Mouse (Mus musculus) adipocyte (in vitro differentiated cells): ENCODE results near the gene Phxr2.
A peak's percentile ranks its signal among the peaks of the same experiment; 100 is the strongest.
"Not testable (repeated sequence)": the region's sequence is repeated elsewhere in the genome, so short reads cannot be mapped to it uniquely, and the experiment has no call there.

Experiments
- DNase-seq: peaks from one replicate; pipeline ENCODE4 v3.0.0-alpha.2; 2016; ENCODE audit warnings: low spot score

Phxr2 gene

DNA sequence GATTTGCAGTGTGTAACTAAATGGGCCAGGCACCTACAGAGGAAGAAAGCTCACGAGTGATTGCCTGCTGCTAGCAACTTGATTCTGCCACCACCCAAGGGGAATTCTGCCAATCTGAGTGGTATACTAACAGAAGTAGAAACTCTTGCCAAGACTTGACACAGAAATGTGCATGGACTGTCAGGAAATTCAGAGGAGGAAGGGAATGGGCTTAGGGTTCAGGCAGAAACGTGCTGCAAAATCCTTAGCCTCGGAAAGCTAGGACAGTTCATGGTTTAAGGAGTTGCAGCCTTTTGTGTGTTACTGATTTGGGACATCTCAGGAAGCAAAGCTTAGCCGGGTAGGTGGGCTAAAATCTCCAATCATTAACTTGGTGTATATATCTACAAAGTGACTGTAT lies at the start of gene Phxr2:
Gene Phxr2, minus strand, starts transcription at position 101 of the 400 bp plus-strand sequence.
- peak; percentile 44 for DNase-seq

DNA sequence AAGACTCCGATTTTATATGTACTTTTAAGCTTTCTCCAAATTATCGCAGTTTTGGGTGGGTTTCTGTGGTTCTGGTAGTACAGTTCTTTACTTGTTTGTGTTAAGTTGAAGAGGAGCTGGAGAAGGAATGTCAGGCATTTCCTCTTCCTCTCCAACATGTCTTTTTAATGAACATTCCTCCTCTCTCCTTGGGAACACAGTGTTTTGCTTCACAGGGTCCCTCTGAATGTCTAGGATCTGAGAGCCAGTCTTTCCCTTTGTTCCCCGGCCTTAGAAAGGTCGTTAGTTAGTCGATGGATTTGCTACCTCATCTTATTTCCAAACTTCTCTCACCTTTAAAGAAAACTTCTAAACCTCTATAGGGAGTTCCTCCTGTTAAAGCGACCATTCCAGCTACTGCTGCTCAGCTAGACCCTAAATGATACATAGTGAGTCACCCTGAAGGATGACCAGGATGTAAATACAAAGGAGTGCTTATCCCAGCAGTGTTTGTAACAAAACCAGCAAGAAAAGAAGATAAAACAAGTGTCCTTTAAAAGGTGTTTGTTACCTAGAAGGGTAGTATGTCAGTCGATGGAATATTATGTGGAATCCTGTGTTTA lies 46.9 kb upstream of the Phxr2 start:
- DNase-seq: no peak

DNA sequence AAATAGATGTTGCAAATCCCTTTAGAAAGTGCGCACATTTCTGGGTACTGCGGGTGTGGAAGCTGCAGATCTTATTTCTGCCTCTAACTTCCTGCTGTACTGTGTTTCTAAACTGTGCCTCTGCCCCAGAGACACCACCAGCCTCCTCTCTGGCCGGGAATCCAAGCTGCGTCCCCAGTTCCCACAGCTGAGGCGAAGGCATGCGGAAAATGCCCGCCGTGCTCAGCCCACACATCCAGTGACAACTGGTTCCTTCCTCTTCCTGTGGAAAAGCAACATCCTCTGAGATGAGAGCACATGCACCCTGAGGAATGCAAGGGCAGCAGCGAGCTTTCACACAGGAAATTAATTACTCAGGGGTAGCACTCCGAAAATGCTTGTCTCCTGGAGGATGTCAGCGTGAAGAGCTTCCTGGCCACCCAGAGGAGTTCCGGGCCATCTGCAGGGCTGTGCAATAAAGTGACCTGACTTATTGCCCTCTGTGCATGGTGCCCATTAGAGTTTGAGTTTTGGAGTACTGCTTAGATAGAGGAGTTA lies 45.9 kb upstream of the Phxr2 start:
- no peak for DNase-seq

DNA sequence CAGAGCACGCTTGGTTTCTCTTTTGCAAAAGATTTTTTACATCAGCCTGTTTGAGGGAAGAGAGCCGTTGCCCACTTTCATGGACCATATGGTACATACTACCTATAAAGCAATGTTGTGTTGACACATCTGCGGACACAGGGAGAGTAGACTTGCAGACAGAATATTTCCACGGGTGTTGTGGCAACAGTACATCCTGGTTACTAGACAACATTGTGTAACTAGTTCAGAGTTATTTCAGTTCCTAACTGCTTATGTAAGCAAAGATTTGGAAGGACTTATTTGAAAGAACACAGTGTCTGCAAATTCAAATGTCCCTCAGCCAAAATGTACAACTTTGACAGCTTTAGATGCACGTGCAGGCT lies 43.6 kb upstream of the Phxr2 start:
- peak; percentile 72 for DNase-seq

DNA sequence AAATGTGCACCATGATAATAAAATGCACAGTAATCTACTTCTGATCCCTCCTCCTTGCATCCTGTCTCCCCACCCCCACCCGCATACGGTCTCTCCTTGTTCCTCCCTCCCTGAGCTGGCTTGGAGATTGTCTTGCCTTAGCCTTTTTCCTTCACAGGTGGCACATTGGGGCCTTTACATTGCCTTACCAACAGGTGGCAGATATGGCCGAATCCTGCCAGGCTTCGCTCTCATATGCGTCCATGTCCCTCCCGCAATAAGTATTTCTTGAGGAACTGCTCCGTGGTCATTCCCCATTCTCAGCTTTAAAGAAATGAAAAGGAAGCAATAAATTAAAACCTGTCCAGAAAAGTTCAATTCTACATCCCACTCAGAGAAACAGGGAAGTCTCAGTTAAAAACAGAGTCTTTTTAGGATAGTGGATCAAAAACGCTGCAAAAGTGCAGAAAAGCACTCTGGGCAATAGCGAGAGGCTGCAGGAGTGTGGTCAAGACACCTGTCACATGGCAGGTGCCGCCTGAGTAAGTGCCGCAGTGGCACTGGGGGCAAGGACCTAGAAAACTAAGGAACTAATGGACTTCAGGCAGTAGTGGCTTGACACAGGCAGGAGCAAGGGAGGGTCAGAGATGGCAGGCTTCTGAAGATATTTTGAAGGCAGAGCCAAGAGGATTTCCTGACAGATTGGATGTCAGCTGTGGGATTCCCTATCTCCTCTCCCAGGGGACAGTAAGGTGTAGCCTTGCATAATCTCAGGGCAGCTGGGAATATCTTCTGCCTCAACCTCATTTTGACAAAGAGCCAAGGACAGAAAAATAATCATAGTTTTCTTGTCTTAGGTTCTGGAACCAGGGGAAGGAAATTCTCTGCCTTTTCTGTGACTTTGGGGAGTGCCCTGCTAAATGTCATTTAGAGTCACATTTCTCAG lies 43.0 kb upstream of the Phxr2 start:
- no peak for DNase-seq

DNA sequence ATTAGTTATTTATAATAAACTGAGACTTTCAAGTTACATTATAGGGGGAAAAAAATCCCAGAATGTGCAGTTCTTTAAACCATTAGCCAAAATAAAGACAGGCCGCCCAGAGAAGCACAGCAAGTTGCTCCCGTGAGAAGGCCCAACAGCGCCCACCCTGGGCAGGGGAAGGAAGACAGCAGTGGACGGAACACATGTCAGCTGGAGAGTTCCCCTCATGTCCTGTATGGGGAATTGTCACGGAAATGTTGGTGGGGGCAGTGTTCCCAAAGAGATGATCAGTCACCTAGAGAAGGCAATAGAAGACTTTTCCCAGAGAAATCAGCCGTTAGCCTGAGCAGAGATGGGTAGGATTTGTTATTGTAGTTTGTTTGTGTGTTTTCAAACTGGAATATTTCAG lies 42.3 kb upstream of the Phxr2 start:
- no peak for DNase-seq

DNA sequence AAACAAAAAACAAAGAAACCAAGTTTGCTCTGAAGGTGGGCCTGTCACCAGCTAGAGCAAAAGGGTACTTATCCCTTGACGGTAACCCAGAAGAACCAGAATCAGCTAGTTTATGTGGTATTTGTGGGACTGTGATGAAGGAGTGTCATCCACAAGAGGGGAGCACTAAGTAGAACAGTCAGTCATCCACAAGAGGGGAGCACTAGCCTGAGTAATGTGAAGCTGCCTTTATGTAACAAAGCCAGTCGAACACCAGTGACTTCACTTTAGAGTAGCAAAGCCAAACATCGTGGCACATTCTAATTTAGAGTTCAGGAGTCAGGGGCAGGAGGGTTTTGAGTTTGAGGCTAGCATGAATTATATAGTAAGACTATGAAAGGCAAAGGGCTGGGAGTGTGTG lies 40.3 kb upstream of the Phxr2 start:
- peak; percentile 34 for DNase-seq

DNA sequence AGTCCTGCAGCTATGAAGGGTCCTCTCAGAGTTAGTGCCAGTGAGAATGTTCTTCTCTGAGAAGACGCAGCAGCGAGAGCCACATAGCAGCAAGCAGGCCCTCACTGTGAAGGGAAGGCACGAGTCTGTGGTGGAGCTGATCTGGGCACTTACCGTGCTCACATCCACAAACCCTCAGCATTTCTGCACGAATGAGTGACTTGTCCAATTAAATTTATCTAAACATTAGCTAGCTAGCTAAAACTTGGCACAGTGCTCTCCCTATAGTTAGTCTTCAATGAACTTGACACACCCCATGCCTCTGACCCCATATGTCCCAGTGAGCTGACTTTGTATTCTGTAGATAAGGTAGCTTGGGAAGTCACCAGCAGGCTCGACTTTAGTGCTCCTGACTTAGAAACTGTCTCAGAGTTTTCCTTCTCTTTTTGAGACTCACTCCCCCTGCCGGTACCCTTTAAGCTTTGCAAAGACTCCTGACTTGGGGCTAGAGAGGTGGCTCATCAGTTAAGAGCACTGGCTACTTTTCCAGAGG lies 39.7 kb upstream of the Phxr2 start:
- no peak for DNase-seq

DNA sequence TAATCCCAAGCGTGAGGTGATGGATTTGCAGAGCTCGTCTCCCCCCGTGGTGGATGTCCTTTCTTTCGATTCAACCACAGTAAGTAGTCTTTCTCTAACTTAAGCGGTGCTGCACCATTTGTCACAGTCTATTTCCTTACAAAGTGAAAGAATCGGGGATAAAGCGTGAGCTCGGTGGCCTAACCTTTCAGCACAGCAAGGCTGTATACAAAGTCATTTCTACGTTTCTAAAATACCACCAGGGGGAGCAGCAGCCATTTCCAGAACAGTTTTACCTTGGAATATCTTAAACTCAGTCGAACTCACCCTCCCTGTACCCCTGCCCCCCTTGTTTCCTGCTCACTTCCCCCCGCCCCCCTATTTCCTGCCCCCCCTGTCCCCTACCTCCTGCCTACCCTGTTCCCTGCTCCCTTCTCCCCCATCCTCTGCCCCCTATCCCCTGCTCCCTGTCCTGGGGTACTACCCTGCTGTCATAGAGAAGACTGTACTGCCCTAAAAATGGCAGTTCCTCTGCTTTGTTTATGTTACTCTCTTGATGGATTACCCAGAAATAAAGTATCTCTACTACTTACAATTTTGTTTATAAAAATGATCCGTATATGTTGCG lies 38.8 kb upstream of the Phxr2 start:
- DNase-seq: peak; percentile 65

DNA sequence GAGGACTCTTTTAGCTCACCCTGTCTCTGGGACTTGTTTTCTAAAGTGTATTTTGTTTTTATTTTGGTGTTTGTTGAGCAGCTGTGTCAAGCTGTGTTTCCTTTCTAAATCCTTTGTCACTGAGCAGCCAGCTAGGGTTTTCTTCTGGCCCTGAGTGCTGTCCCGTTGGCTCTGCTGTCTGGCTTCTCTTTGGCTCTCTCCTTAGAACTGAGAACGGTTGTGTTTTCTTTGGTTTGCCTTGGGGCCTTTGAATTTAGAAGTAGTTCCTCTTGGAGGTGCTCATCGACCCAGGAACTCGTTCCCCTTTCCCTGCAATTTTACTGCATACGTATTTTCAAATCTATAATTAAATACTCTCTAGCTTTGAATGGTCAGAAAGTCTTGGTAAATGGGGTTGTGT lies 36.9 kb upstream of the Phxr2 start:
- DNase-seq: no peak

DNA sequence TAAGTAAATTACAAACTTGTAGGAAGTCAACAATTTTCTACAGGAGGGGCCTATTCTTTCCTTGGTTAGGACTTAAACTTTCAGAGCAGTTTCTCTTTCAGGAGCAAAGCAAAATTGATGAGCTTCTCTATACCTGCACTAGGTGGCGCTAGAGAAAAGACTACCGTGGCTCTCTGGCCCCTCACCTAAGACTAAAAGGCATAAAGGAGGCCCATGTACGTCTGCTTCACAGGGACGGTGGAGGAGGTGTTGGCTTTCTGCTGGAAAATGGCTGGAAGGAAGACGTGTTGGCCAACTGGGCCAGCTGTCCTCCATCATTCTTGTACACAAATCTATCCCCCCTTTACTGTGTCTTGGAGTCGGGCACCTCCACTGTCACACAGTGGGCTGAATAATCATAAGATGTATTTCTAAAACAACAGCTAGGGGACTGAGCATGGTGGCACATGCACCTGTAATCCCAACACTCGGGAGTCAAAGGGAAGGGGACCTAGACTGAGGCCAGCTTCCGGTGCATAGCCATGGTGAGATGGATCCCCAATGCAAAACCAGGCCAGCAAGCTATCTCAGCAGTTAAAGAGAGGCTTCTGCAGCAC lies 36.0 kb upstream of the Phxr2 start:
- no peak for DNase-seq

DNA sequence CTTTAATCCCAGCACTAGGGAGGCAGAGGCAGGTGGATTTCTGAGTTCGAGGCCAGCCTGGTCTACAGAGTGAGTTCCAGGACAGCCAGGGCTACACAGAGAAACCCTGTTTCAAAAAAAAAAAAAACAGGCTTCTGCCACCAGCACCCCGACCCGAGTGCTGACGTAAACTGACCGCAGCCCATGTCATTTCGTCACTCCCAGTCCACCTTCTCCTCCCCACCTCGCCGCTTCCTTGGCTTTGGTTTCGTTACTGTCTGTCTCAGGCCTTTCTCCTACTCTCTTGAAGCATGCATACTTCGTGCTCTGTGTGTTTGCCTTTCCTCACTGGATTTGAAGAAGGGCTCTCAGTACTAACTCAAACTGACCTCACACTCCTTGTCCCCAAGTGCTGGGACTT lies 31.6 kb upstream of the Phxr2 start:
- DNase-seq: not testable (repeated sequence)

DNA sequence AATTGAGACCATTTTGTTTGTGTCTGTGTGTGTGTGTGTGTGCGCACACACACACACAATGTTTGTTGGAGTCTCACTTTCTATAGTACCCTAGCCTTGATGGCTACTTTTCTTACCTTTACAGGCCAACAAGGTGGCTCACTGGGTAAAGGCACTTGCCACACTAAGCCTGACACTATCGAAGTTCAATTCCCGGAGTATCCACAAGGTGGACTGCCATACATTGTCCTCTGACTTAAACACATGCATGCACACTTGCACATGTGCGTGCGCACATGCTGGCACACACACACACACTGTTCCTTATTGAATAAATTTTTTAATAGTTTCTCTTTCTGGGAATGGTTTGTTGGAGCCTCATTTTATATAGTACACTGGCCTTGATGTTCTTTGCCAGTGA lies 30.7 kb upstream of the Phxr2 start:
- no peak for DNase-seq

DNA sequence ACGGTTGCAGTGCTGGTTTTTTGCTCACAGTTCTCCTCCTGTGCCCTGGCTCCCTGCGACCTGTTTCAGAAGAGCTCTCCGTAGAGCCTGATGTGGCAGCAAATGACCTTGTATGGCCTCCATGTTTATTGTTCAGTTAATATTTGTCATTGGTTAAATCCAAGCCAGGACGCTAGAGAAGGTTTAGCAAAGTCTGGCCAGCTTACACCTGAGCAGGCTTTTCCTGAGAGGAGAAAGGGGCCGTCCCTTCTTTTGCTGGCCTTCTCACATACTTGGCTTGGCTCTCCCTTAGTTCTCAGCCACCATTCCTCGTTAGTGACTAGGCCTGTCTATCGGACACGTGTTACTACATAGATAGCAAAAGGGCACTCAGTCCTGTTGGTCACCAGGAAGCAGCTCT lies 28.5 kb upstream of the Phxr2 start:
- no peak for DNase-seq

DNA sequence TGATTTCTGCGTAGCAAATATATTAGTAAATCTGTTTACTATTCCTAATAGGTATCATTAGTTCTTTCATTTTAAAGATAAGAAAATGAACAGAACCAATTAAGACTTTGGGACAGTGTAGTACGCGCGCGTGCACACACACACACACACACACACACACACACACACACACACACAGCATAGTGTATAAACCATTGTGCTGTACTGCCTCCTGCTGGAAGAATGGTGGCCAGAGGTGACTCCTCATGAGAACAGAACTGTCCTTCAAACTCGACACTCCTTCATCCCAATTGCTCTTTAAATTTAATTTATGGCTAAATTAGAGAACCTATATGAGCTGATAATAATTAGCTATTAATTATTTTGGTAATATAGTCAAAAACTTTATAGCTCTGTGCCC lies 25.9 kb upstream of the Phxr2 start:
- peak; percentile 41 for DNase-seq

DNA sequence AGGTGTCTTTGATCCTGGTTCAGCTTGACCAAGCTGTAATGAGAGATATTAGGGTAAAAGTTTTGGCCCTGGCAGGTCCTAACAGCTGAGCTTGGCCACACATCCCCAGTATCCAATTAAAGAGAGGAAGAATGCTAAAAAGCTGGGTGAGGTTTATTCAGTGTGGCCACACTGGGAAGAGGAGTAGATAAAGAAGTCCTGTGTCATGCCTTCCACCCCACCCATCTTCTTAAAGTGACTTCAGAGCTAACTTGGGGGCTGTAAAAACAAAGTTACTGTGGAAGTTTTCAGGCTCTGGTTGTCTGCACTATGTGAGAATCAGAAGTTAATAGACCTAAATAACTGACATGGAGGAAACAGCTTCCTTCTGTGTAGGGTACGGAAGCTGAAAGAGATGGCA lies 25.5 kb upstream of the Phxr2 start:
- DNase-seq: no peak

DNA sequence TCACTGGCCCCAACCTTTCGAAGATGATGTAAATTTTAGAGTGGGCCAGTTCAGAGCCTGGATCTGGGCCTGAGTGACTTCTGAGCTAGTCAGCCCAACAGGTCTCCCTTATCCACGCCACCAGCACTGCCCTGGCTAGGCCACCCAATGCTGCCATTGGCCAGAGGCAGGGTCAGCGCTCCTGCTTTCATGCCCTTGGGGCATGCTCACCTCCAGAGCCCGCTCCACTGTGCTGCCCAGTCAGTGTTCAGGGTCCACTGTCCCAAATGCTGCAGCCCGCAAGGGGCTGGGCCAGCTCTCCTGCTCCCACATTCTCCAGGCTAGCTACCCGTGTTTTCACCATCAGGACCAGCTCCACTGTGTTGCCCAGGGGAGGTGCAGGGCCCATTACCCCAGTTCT lies 23.9 kb upstream of the Phxr2 start:
- no peak for DNase-seq

DNA sequence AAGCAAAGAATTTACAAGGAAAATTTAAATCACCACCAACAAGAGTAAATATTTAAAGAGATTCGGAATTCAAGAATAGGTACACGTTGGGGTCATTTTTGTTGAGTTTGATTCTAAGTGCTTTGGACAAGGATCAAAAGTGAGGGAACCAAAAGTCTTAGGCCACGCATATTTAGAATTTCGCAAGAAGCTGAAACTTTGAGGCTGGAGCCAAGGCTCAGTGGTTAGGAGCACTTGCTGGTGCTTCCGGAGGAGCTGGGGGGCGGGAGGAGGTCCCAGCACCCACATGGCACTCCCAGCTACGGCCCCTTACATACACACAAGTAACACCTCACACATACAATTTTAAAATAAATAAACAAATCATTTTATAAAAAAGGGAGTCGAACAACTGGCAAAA lies 20.5 kb upstream of the Phxr2 start:
- no peak for DNase-seq

DNA sequence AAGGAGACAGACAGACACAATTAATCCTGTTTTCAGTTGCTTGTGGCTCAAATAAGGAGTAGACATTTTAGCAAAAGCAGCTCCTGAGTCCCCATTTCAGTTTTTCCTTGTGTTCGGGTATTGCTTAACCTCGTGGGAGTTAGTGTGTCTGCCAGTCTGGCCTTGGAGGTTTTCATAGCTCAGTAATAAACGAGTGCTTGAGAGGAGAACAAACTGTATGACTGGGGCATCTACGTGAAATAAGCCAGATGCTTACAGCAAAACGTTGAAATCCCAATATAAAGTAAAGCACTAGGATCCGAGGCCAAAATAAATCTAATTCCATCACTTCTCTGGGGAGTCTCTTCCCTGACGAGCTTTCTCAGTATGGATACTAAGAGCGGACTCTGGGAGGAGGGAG lies 19.5 kb upstream of the Phxr2 start:
- DNase-seq: no peak

DNA sequence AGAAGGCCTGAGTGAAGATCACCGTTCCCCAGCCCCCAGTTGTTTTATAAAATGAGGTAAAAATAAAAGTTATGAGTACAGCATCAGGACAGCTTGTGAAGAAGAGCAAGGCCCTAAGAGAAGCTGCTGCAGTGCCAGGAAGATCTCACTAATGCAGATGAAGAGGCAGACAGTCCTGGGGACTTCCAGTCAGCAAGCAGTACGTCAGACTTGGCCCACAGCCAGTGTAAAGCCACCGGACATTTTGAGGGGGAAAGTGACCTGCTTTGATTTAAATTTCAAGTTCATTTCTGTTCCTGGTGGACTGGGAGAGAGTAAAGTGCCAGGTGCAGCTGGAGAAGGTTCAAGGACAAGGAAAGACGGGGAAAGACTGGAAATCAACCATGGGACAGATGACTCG lies 10.2 kb upstream of the Phxr2 start:
- DNase-seq: no peak

DNA sequence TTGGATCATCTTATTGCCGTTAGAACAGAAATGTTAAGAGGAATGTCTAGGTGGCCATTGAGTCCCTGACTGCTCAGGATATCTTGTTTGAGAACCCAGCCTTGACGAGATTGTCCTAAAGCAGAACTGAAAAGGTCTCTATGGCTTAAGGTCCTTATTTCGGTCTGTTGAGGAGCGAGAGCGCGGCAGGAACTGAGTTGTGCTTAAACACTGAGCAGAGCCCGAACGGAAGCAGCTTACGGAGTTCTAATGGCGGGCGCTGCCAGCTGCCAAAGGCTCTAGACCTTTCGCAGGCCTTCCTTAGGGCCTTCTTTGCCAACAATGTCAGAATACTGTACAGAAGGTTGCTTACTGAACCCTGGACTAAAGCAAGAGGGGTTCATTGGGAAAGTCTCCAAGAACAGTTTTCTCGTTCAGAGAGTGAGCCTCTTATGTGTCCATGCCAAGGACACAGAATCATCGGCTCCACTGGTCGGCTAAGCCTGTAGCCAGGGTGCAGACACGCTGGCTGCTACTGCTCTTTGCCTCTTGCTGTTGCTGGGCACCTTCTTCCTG lies 7.3 kb upstream of the Phxr2 start:
- no peak for DNase-seq
